Mouse (Mus musculus): ENCODE data around the gene Tbx2.

Tbx2 gene

GRCm38 (mm10) chr11:85832231-85832924 is at the start of gene Tbx2:
TSS of gene Tbx2 (plus strand) at chr11:85832551.
- CTCF ChIA-PET = no interaction called here

GRCm38 (mm10) chr11:85786113-85786718 is 46.1 kb upstream of the Tbx2 start:
- CTCF ChIA-PET = no interaction called here

DNA sequence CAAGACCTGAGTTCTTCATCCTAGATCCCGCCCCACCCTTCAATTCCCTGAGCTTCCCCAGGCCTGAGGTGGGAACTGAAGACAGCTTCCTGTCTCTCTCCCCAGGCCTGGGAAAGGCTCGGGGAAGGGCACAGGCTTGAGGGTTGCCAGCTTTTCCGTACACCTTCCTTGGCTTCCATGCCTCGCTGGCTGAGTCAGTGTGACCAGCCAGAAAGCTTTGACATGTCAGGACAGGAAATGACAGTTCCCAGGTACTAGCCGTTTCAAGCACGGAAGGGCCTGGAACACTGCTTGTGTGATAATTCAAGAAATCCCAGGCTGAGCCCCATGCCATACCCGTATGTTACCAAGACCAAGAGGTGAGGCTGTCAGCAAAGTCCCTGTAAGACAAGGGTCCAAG is 42.6 kb upstream of the Tbx2 start:
- CTCF ChIA-PET = no interaction called here

DNA sequence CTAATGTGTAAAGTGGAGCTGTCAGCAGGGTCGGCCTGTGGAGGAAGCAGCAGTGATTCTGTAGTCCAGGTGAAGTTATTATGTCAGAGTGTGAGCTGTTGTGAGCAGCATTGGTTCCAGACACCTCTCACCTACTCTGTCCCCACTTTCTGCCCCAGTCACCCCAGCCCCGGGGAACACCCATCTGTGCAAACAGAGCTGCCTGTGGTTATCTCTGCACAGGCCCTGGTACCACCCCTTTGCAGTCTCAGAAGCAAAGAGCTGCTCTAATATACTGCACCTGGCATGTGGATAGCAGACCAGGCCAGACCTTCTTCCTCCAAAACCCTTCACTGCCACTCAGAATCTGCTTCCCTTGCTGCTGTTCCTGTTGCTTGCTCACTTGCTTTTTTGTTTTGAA is 42.1 kb upstream of the Tbx2 start:
- CTCF ChIA-PET = no interaction called here

DNA sequence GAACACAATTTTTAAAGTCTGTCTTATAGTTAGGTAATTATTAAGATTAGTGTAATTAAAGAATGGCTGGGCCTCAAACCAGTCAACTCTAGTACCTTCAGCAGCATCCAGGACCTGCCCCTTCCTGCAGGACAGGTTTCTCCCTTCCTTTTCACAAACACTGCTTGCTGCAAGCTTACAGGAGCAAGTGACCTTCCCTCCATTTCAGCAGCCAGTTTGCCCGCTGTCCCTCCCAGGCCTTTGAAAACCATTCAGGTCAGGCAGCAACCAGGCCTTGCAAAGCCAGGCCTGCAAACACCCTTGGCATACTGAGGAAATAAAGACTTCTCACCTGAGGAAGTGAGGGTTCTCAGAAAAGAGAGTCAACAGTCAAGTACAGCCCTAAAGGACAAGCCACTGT is 41.1 kb upstream of the Tbx2 start:
- CTCF ChIA-PET = no interaction called here

DNA sequence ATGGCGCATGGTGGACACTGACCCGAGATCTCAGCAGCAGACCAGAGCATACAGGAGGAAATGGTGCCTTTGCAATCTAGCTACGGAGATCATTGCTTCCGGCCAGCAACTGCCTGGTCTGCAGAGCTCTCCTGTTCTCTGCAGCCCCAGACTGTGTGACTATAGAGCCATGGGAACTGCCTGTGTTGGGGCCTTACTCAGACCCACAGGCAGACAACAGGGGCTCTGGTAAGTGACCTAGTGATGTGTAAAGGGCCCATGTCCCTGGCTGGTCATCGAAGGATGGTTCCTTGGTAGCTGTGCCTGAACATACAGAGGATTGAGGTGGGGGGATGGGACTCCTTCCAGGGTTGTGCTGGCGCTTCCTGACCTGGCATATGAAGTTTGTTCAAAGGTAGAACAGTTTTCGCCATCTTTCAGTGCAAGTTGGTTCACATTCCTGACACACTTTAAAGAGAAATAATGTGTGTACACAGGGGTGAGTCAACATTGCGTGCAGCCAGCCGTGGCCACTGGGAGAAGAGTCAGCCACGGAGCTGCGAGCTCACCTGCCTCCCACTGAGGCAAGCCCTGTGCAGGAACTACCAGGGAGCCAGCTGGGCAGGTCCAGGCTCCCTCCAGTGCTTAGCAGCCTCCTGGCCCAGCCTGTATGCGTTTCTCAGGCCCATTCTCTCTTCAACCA is 39.7 kb upstream of the Tbx2 start:
- CTCF ChIA-PET = no interaction called here

GRCm38 (mm10) chr11:85799456-85799855 is 32.9 kb upstream of the Tbx2 start:
- CTCF ChIA-PET = no interaction called here

- CTCF ChIA-PET = no interaction called here
Measured at GRCm38 (mm10) chr11:85799856-85800255, 32.5 kb upstream of the Tbx2 start.

DNA sequence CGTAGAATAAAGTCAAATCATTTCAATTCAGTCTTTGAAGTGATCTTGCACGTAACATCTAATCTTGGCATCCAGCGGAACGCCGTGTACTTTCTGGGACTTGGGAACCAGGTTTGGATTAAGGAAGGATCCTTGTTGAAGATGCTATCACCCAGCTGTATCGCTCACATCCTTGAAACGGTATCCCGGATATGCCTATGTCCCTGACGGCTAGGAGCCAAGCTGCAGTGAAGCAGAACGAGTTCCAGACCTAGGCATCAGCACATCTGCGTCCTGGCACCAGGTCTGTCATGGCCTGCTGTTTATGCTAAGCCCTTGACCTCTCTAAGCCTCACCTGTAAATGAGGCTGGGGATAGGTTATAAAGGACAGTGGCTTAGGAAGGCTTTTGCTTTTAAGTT is 32.0 kb upstream of the Tbx2 start:
- CTCF ChIA-PET = no interaction called here

DNA sequence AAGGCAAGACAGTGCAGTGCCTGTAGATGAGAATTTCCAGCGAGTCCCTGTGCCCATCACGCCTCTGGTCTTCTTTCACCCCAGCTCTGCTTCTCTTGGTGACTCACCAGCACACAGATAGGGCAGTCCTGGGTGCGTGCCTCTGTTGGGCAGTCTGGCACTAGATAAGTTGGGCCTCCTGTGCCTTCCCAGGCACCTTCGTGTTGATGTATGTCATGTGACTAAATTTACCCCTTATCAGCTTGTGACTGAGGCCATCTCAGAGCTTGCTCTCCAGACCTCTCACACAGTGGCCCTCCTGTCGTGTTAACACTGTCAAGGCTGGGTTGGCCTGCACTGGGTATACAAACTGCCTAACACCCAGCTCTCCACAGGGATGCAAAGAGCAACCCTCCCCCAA is 28.3 kb upstream of the Tbx2 start:
- CTCF ChIA-PET = interaction anchor here (0.6 kb wide), 1 partner anchor 1669 kb away, joined by 7 read pairs; no protein-coding TSS in a partner anchor

GRCm38 (mm10) chr11:85805779-85806178 is 26.6 kb upstream of the Tbx2 start:
- CTCF ChIA-PET = no interaction called here

DNA sequence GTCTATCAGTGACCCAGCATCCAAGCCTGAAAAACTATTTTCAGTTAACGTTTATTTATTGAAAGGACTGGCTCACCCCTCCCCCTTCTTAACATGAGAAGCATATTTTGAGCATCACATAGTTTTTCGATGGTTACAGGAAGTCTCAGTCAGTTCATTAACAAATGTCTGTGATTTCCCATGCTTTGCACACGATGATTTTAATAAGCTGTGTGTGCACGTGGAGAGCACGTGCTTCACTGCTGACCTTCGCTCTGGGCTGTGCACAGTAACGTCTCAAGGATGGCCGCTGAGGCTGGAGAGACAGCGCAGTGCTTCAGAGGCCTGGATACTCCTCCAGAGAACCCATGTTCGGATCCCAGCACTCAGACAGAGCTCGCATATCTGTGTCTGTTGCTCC is 25.0 kb upstream of the Tbx2 start:
- CTCF ChIA-PET = no interaction called here

DNA sequence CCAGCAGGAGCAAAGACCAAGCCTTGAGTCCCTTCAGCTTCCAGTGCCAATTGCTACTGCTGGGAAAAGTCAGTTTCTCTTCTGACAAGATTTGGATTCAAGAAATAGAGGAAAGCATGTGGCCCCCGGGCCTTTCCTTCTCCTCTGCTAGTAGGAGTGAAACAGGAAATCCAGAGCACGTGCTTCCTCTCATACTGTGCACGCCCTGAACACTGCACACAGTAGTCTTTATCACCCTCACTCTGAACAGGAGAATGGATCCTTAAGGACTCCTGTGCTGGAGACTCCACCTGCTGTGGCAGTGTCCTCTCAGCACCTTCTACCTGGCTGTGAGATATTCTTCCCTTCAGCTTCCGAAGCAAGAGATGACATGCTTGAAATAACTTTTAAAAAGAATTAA is 21.1 kb upstream of the Tbx2 start:
- CTCF ChIA-PET = no interaction called here

DNA sequence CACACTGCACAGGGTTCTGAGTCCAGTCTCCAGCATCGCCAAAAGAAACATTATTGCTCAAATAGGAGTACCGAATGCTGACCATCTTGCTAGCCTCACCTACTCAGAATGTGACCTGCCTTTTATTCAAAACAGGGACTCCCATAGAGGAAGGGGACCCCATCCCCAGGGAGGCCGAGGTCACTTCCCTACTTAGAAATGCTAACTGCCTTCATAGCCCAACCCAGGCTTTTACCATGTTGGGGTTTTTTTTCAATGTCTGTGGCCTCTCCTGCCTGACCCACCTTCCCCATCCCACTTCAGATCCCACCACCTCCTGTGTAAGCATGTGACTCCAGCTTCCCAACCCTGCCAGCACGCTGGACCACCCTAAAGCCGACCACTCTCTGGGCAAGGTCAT is 20.7 kb upstream of the Tbx2 start:
- CTCF ChIA-PET = no interaction called here

- CTCF ChIA-PET = no interaction called here
Measured at GRCm38 (mm10) chr11:85812201-85812966, 20.0 kb upstream of the Tbx2 start.

GRCm38 (mm10) chr11:85814678-85815077 is 17.7 kb upstream of the Tbx2 start:
- CTCF ChIA-PET = no interaction called here

- CTCF ChIA-PET = no interaction called here
Measured at GRCm38 (mm10) chr11:85816471-85816870, 15.9 kb upstream of the Tbx2 start.

- CTCF ChIA-PET = interaction anchor here (0.6 kb wide), 1 partner anchor 41 kb away, joined by 6 read pairs; no protein-coding TSS in a partner anchor
Measured at GRCm38 (mm10) chr11:85818401-85818800, 13.9 kb upstream of the Tbx2 start.

DNA sequence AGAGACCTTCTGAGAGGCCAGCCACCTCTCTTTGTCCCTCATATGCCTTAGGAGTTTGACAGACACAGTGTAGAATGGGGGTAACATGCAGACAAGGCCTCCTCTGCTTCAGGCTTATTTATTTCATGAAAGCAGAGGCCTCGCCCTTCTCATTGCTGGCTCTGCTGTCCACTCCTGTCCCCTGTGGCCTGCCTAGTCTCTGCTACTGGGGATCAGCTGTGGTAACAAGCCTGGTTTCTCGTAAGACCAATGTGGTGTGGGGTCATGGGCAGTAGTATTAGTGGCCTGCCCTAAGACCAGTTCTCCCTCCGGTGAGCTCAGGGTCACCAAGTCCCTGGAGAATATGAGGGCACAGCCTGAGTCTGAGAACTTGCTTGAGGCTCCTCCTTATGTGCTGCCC is 11.4 kb upstream of the Tbx2 start:
- CTCF ChIA-PET = interaction anchor here (0.6 kb wide), 1 partner anchor 448 kb away, joined by 6 read pairs; no protein-coding TSS in a partner anchor

GRCm38 (mm10) chr11:85821659-85822058 is 10.7 kb upstream of the Tbx2 start:
- CTCF ChIA-PET = no interaction called here

- CTCF ChIA-PET = no interaction called here
Measured at GRCm38 (mm10) chr11:85823181-85823580, 9.2 kb upstream of the Tbx2 start.

DNA sequence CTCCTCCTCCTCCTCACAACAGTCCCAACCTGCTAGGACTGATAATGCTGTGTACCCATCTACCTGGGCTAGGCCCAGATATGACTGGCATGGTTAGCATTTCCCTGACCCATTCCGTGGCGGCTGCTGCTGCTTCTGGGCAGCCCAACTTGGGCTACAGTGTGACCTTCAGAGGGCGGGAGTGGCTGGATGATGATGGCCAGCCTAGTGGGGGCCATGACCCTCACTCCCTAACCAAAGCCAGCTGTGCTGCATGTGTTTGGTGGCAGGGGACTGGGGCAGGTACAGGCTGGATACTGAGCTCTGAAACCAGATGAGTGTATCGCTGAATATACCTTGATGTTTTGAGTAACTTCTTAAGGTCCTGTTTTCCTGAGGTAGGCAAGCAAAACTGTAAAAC is 8.6 kb upstream of the Tbx2 start:
- CTCF ChIA-PET = no interaction called here

- CTCF ChIA-PET = no interaction called here
Measured at GRCm38 (mm10) chr11:85825031-85825430, 7.3 kb upstream of the Tbx2 start.
